Mouse (Mus musculus) layer of hippocampus, adult 2 months (tissue): ENCODE measurements around the gene Oaf. TPM values are rescaled to one million over a fixed set of nuclear protein-coding genes. Genes with fewer than 3 reads are reported as not detected.

Experiments used
- DNase-seq, 2 experiments: peaks; one replicate each; pipeline ENCODE4 v3.0.0; 2022; ENCODE audit warnings: low spot score in 2 of 2
- H3K27ac ChIP-seq: fragments of 200-600 bp; 2 replicates; pipeline ENCODE4 v1.8.1; 2022
- H3K4me3 ChIP-seq: fragments of 200-600 bp; 2 replicates; pipeline ENCODE4 v1.8.1; 2022; ENCODE audit warnings: mild to moderate bottlenecking
- CTCF ChIP-seq: fragments of 200-600 bp; conservative IDR thresholded peaks from 2 replicates; pipeline ENCODE4 v1.8.1; 2022; ENCODE audit warnings: antibody characterized with exemption, mild to moderate bottlenecking, moderate library complexity
- total RNA-seq, 2 experiments: library from RNA; stranded (reverse); gene quantifications; 2 replicates each; pipeline ENCODE4 v1.2.3; 2021

The Oaf gene
- total RNA-seq, 2 experiments from 2014 or later, result 18.6 to 19.5 TPM

- Histone ChIP-seq H3K4me3 (no peak overlapping the region), H3K27ac (no peak overlapping the region)
- DNase-seq, result no peak
- no peak for TF ChIP-seq CTCF
Observed at GRCm38 (mm10) chr9:43262390-43262789, 22.7 kb upstream of the Oaf start.

GRCm38 (mm10) chr9:43261941-43262340 is 22.2 kb upstream of the Oaf start:
- TF ChIP-seq CTCF, result peak; percentile 21; the same call in 1 of the 2 replicates
- DNase-seq, result no peak
- no peak overlapping the region for H3K4me3 ChIP-seq
- H3K27ac ChIP-seq, result no peak overlapping the region

GRCm38 (mm10) chr9:43261124-43261907 is 21.6 kb upstream of the Oaf start:
- no peak for TF ChIP-seq CTCF
- no peak for DNase-seq
- Histone ChIP-seq H3K27ac (no peak overlapping the region), H3K4me3 (no peak overlapping the region)

DNA sequence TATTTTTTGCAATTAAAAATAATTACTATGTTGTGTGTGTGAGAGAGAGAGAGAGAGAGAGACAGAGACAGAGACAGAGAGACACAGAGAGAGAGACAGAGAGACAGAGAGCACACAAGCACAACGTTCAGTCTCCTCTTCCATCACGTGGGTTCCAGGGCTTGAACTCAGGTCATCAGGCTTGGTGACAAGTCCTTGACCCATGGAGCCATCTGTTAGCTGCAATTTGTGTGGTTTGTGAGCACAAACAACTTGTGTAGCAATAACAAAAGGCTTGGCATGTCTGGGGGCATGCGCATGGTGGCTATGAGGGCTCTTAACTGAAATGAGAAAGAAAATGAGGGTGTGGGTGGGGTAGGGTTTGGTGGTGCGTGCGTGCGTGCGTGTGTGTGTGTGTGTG is 20.9 kb upstream of the Oaf start:
- H3K4me3 ChIP-seq, result no peak overlapping the region
- DNase-seq, result no peak
- no peak overlapping the region for H3K27ac ChIP-seq
- TF ChIP-seq CTCF, result no peak

DNA sequence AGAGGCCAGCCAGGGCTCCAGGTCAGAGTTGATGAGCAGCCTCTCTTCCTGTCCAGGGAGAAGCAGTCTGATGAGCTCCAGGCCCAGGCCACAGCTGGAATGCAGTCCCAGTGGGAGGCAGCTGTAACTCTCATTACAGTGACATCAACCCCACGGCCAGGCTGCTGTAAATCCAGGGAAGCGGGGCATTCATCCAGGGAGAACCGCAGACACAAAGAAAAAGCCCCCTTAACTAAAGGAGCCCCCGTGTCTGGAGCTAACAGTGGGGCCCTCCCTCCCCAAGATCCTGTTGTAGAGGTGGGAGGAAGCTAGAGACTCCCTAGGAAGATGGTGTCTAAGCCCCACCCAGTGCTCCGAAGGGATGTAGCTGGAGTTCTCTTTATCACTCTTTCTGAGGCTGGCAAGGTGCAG is 13.6 kb upstream of the Oaf start:
- Histone ChIP-seq H3K4me3 (no peak overlapping the region), H3K27ac (no peak overlapping the region)
- no peak for TF ChIP-seq CTCF
- DNase-seq, result no peak

- Histone ChIP-seq H3K27ac (no peak overlapping the region), H3K4me3 (no peak overlapping the region)
- TF ChIP-seq CTCF, result no peak
- DNase-seq, result no peak
Observed at GRCm38 (mm10) chr9:43252790-43253189, 13.1 kb upstream of the Oaf start.

DNA sequence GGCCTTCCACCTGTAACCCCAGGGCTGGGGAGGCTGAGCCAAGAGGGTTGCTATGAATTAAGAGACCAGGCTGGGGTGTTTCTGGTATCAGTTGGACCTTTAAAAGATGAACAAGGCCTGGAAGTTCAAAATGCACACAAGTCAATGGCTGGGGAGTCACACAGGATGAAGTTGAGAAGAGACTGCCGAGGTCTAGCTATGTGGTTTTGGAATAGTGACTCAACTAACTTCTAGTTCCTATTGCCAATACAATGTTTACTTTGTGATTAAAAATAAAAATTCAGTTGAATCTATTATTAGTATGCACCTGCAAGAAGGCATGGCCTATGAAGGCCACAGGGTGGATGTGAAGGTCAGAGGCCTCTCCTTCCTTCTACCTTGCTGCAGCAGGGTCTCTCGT is 12.1 kb upstream of the Oaf start:
- TF ChIP-seq CTCF, result no peak
- no peak overlapping the region for H3K4me3 ChIP-seq
- no peak for DNase-seq
- no peak overlapping the region for H3K27ac ChIP-seq

GRCm38 (mm10) chr9:43246738-43247180 is 7.0 kb upstream of the Oaf start:
- H3K4me3 ChIP-seq, result no peak overlapping the region

GRCm38 (mm10) chr9:43245801-43246570 is 6.3 kb upstream of the Oaf start:
- no peak for DNase-seq
- Histone ChIP-seq H3K27ac (no peak overlapping the region), H3K4me3 (no peak overlapping the region)
- no peak for TF ChIP-seq CTCF

More at GRCm38 (mm10) chr9:43246738-43247180, 7.0 kb upstream of the Oaf start:
- no peak overlapping the region for H3K27ac ChIP-seq
- no peak for TF ChIP-seq CTCF
- no peak for DNase-seq

GRCm38 (mm10) chr9:43242432-43242831 is 2.7 kb upstream of the Oaf start:
- H3K4me3 ChIP-seq, result no peak overlapping the region
- no peak for DNase-seq
- no peak overlapping the region for H3K27ac ChIP-seq
- TF ChIP-seq CTCF, result no peak

GRCm38 (mm10) chr9:43241970-43242369 is 2.3 kb upstream of the Oaf start:
- DNase-seq, result no peak
- no peak for TF ChIP-seq CTCF
- H3K4me3 ChIP-seq, result no peak overlapping the region

DNA sequence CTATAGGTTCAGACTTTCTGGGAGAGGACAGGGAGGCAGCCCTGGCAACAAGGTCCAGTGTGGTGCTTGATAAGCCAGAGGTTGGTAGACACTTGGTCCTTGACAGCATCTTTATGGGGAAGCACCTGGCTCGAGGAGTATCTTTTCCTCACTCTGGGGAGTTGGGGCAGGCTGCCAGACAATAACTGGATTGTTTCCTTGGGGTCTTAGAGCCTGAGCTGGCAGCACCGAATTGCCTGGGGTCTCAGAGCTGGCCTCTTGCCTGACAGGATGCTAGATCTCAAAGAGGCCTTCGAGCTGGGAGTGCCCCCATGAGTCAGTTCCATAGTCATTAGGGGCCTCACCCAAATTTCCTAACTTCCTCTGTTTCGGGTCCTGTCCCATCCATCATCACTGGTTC is 1.6 kb upstream of the Oaf start:
- no peak for DNase-seq
- no peak for TF ChIP-seq CTCF
- no peak overlapping the region for H3K27ac ChIP-seq
- H3K4me3 ChIP-seq, result no peak overlapping the region

More at GRCm38 (mm10) chr9:43241970-43242369, 2.3 kb upstream of the Oaf start:
- H3K27ac ChIP-seq, result no peak overlapping the region

DNA sequence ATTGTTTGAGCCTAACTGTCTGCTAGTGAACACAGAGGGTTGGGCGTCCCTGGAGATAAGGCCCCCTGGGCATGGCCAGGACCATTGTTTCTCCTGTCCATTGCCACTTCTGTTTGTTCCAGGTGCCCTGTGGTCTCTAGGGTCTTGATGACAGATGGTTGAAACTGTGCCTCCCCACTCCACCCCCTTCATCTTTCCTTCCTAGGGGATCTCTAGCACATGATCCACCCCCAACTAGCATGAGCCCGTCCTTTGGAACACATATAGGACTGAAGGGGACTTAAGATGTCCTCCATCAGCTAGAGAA is 836 bp upstream of the Oaf start:
- no peak for TF ChIP-seq CTCF

More for the DNA sequence above, 836 bp upstream of the Oaf start:
- Histone ChIP-seq H3K27ac (peak overlapping the region; percentile 68), H3K4me3 (no peak overlapping the region)
- DNase-seq, result no peak
